Mouse (Mus musculus): Measurements from ENCODE around the gene Dlgap1.
"Not testable (repeated sequence)": the region's sequence is repeated elsewhere in the genome, so short reads cannot be mapped to it uniquely, and the experiment has no call there.

The Dlgap1 gene

GRCm38 (mm10) chr17:70806600-70806999 lies 837.7 kb downstream of the Dlgap1 start:
- no peak for DNase-seq (ENCODE audit: low read depth)

- DNase-seq (ENCODE audit: low read depth), result no peak
These were observed 839.0 kb downstream of the Dlgap1 start for GRCm38 (mm10) chr17:70807885-70808284.

GRCm38 (mm10) chr17:70808837-70809236 lies 840.0 kb downstream of the Dlgap1 start:
- no peak for DNase-seq (ENCODE audit: low read depth)

DNA sequence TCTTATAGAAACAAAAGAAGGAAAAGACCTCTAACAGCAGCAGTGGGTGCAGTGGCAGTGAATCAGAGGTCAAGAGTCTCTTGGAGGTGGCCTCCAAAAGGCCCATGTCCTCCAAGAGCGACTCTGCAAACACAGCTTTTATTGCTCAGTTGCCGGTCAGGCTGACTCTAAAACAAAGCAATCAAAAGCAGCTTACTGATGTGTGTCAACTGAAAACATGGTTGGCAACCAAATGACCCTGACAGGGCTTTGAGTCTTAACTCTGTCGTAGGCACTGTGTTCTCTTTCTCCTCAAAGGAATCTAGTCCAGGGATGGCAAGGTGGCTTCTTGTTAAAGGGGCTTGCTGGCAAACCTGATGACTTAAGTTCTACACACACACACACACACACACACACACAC lies 840.9 kb downstream of the Dlgap1 start:
- DNase-seq (ENCODE audit: low read depth), result no peak

DNA sequence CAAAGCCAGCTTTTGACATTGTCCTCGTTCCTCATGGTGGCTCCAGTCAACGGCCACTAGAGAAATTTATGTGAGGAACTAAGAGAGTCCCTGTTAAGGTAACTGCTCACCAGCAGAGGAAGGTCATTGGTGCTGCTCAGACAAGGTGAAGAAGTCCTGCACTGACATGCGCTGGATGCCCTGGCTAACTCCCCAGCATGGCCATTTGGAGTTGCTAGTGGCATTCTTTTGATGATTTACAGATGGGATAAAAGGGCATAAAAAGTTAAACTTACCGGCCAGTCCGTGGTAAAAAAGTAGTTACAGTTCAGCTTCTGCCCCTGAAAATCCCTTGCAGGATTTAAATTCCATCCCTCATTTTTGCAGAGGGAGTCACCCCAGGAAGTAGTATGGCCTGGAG lies 841.9 kb downstream of the Dlgap1 start:
- no peak for DNase-seq (ENCODE audit: low read depth)

GRCm38 (mm10) chr17:70815001-70815400 lies 846.1 kb downstream of the Dlgap1 start:
- no peak for DNase-seq (ENCODE audit: low read depth)

DNA sequence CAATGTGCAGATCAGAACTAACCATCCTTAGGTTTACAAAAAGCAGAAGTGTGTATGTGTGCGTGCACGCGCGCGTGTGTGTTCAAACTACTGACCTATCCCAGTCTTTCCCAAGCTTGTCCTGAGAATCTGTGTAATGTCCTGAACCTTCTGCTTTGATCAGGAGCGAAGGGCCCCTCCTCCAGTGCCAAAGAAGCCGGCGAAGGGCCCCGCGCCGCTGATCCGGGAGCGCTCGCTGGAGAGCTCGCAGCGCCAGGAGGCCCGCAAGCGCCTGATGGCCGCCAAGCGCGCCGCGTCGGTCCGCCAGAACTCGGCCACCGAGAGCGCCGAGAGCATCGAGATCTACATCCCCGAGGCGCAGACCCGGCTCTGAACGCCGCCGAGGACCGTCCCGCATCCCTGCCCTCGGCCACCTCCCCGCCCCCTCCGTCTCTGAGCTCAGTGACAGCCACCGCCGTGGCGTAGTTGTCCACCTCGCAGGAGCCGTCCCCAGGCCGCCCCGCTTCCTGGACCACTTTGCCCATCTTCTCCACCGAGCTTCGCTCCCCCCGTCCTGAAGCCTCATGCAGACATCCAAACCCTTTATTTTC lies 849.1 kb downstream of the Dlgap1 start:
- no peak for DNase-seq (ENCODE audit: low read depth)

DNA sequence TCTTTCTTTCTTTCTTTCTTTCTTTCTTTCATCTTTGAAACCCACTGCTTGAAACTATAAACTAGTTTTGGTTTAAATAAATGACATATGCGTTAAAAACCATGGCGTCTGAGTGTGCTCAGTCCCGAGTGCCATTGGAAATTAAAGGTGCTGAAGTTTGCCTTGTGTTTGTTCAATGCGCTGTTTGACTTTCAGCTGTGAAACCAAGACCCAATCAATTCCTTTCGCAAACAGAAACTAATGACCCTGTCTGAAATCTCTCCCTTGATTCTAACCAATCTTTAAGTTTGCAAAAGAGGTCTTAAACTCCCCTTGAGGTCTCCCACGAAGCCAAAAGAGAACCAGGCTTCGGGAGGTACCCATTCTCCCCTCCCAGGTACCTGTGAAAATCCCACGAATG lies 854.2 kb downstream of the Dlgap1 start:
- DNase-seq (ENCODE audit: low read depth), result no peak

DNA sequence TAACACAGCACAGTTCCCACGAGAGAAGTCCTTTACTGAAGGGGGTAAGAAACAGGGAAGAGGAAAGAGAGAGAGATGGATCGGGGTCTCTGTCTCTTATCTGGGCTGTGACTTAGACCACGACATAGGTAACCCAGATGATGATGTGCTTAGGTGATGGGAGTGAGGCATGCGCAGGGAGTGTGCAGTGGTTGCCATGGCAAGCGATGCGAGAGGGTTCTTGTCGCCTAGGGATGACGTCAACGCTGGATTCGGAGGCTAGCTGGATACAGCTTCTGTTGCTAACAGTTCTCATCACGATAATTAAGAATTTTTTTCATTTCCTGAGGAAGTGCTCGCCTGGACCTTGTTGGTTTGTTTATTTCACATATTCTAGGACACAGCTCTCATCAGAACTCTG lies 857.4 kb downstream of the Dlgap1 start:
- no peak for DNase-seq (ENCODE audit: low read depth)

- not testable (repeated sequence) for DNase-seq (ENCODE audit: low read depth)
These were observed 858.7 kb downstream of the Dlgap1 start for GRCm38 (mm10) chr17:70827463-70828179.

DNA sequence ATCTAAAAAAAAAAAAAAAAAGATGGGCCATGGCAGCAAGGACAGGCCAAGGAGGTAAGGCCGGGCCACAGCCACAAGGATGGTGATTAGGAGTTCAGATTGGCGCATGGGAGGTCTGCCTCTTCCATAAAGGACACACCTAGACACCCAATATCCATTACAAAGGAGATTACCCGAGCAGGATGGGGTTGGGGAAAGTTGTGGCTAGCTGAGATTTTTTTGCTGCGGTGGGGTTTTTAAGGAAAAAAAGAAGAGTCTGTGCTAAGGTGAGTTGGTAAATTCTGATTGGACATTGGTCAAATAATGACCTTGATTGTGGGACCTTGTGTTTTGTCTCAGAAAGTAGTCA lies 859.3 kb downstream of the Dlgap1 start:
- no peak for DNase-seq (ENCODE audit: low read depth)

DNA sequence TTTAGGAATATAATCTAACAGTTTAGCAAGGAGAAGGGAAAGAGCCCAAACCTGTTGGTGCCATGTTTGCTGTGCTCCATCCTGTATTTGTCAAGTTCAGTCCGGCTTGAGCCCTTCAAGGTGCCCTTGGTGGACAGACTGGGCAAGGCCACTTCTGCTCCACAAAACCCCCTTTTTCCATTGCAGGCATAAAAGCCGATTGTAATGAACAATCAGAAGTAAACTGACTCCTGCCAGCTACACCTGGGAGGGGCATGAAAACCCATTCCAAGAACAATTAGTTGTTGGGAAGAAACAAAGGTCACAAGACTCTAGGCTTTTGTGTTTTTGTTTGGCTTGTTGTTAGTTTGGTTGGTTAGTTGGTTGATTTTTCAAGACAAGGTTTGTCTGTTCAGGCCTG lies 859.7 kb downstream of the Dlgap1 start:
- no peak for DNase-seq (ENCODE audit: low read depth)

DNA sequence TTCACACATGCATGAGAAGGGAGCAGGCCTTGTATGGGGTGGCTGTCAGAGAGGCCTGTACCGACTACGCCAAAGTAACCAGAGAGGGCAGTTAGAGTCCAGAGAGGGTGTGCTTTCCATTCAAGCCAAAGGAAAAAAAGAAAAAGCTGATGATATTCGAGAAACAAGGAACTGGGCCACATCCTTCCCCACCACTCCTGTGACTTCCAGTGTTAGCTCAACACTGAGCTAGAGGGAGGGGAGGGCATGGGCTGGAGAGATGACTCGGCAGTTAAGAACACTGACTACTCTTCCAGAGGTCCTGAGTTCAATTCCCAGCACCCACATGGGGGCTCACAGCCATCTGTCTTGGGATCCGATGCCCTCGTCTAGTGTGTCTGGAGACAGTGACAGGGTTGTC lies 860.3 kb downstream of the Dlgap1 start:
- no peak for DNase-seq (ENCODE audit: low read depth)

- DNase-seq (ENCODE audit: low read depth), result no peak
These were observed 861.3 kb downstream of the Dlgap1 start for GRCm38 (mm10) chr17:70829943-70830715.

DNA sequence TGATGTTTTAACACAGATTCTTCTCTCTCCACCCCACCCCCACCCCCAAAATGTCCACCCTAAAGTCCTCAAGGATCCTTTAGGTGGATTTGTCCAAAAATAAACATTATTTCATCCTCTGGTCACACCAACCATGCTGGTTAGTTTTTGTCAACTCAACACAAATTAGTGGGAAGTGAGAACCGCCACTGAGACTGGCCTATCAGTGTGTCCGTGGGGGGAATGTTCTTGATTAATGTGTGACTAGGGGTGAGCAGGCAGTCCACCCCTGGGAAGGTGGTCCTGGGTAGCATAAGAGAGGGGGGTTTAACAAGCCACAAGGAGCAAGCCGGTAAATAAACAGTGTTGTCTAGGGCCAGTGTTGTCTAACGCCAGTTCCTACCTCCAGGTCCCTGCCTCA lies 862.7 kb downstream of the Dlgap1 start:
- DNase-seq (ENCODE audit: low read depth), result no peak

GRCm38 (mm10) chr17:70832544-70832943 lies 863.7 kb downstream of the Dlgap1 start:
- DNase-seq (ENCODE audit: low read depth), result no peak

- DNase-seq (ENCODE audit: low read depth), result peak; percentile 53
These were observed 865.6 kb downstream of the Dlgap1 start for GRCm38 (mm10) chr17:70834430-70834965.

GRCm38 (mm10) chr17:70835071-70835790 lies 866.4 kb downstream of the Dlgap1 start:
- peak; percentile 60 for DNase-seq (ENCODE audit: low read depth)

- no peak for DNase-seq (ENCODE audit: low read depth)
These were observed 867.9 kb downstream of the Dlgap1 start for GRCm38 (mm10) chr17:70836820-70837219.

DNA sequence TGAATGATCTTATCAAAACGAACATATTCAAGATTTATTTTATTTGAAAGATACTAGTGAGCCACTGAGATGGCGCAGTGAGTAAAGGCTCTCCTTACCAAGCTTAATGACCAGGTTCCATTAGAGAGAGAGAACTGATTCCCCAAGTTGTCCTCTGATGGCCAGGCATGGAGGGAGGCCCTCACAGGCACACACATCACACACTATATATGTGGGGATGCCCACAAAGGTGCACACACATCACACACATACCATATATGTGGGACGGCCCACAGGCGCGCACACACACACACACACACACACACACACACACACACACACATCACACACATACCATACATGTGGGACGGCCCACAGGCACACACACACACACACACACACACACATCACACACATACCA lies 868.6 kb downstream of the Dlgap1 start:
- DNase-seq (ENCODE audit: low read depth), result not testable (repeated sequence)

DNA sequence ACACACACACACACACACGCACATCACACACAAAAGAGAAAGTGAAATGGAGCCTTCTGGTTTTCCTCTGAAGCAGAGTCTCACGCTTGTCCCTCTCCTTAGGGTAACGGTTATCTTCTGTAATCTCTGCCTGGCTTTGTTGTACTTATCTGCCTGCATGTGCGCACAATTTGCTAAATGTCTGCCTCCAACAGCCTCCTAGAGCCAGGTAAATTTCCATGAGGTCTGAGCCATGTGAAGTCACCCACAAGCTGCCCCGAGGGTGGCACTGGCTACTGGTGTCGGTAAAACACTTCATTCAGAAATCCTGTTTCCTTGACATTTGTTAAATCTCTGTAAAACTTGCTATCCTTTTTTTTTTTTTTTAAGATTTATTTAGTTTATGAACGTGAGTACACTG lies 869.2 kb downstream of the Dlgap1 start:
- DNase-seq (ENCODE audit: low read depth), result no peak

- no peak for DNase-seq (ENCODE audit: low read depth)
These were observed 869.7 kb downstream of the Dlgap1 start for GRCm38 (mm10) chr17:70838533-70838932.

Measured in induced T-regulatory cell, adult 2 months (primary cell).